Mouse (Mus musculus) lung, postnatal 0 days (tissue): ENCODE results near the gene Foxd2. TPM values are rescaled to one million over a fixed set of nuclear protein-coding genes. Genes with fewer than 3 reads are reported as not detected.

Source experiments
- ATAC-seq: fragments of 200-750 bp; cut with Nextera tagmentation; 2 replicates; pipeline ENCODE4 v1.8.0; 2017; ENCODE audit warnings: moderate library complexity
- DNase-seq: peaks from one replicate; pipeline ENCODE4 v3.0.0-alpha.2; 2016; ENCODE audit warnings: low spot score
- H3K27ac ChIP-seq: fragments of 300-500 bp; sonication (generic); 2 replicates; pipeline ENCODE4 v1.5.1; 2014; ENCODE audit warnings: antibody characterized with exemption, mild to moderate bottlenecking, low read length, mixed read lengths
- H3K27me3 ChIP-seq: fragments of 300-500 bp; sonication (generic); replicated peaks from 2 replicates; pipeline ENCODE4 v1.6.1; 2014; ENCODE audit warnings: low read length, mixed read lengths; ENCODE audit not compliant: insufficient read depth
- H3K36me3 ChIP-seq: fragments of 300-500 bp; sonication (generic); 2 replicates; pipeline ENCODE4 v1.6.1; 2014; ENCODE audit warnings: low read length, mixed read lengths; ENCODE audit not compliant: insufficient read depth
- H3K4me1 ChIP-seq: fragments of 300-500 bp; sonication (generic); 2 replicates; pipeline ENCODE4 v1.6.1; 2014; ENCODE audit warnings: antibody characterized with exemption, low read depth, low read length, mixed read lengths; ENCODE audit not compliant: insufficient read depth
- H3K4me2 ChIP-seq: fragments of 300-500 bp; sonication (generic); replicated peaks from 2 replicates; pipeline ENCODE4 v1.6.1; 2014; ENCODE audit warnings: low read depth, mild to moderate bottlenecking, low read length, moderate library complexity, mixed read lengths
- H3K4me3 ChIP-seq: fragments of 300-500 bp; sonication (generic); 2 replicates; pipeline ENCODE4 v1.5.1; 2014; ENCODE audit warnings: low read depth, low read length
- H3K9ac ChIP-seq: fragments of 300-500 bp; sonication (generic); replicated peaks from 2 replicates; pipeline ENCODE4 v1.6.1; 2014; ENCODE audit warnings: low read depth, mild to moderate bottlenecking
- H3K9me3 ChIP-seq: fragments of 300-500 bp; sonication (generic); 2 replicates; pipeline ENCODE4 v1.6.1; 2016; ENCODE audit warnings: low read length, mixed read lengths
- CTCF ChIP-seq: IDR thresholded peaks from 2 replicates; pipeline ENCODE4 v1.5.1; 2016; ENCODE audit warnings: antibody characterized with exemption, mild to moderate bottlenecking
- EP300 ChIP-seq: IDR thresholded peaks from 2 replicates; pipeline ENCODE4 v1.6.1; 2016; ENCODE audit warnings: antibody characterized with exemption, mild to moderate bottlenecking, control low read depth
- WGBS: fragments of 180-500 bp; shearing (Covaris S2); extraction: QIAGEN DNeasy Blood & Tissue Kit; methylation state at CpG from one replicate; pipeline ENCODE4 v1.1.7; 2014; 5-methylcytosine and 5-hydroxymethylcytosine counted together
- polyA plus RNA-seq: library from polyadenylated mRNA; unstranded; fragments of >200 nt; fragmentation: Nextera tagmentation; extraction: Ambion mirVana; gene quantifications from 2 replicates; pipeline ENCODE4 v1.2.1, GENCODE M21; 2015

Foxd2 gene
- polyA plus RNA-seq, 1 experiment from 2014 or later: 0.10 TPM

- no peaks in the 10 kb centered on the region for H3K9me3 ChIP-seq
- no peak overlapping the region for H3K4me2 ChIP-seq
- no peaks in the 10 kb centered on the region for H3K4me1 ChIP-seq
- H3K36me3 ChIP-seq: no peaks in the 10 kb centered on the region
- TF ChIP-seq EP300 (no peak), CTCF (no peak)
- ATAC-seq (no peak), DNase-seq (peak; percentile 17)
- H3K9ac ChIP-seq: no peak overlapping the region
- H3K27me3 ChIP-seq: no peaks in the 10 kb centered on the region
- no peak overlapping the region for H3K4me3 ChIP-seq
- 77% methylated on average over 6 of the region's 6 CpGs for WGBS
- H3K27ac ChIP-seq: no peak overlapping the region
These were observed 25.5 kb upstream of the Foxd2 start for GRCm38 (mm10) chr4:114934188-114934587.

- no peaks in the 10 kb centered on the region for H3K9me3 ChIP-seq
- no peaks in the 10 kb centered on the region for H3K4me1 ChIP-seq
- H3K4me3 ChIP-seq: no peak overlapping the region
- no peak overlapping the region for H3K9ac ChIP-seq
- H3K36me3 ChIP-seq: no peaks in the 10 kb centered on the region
- peaks cover 2% of the 10 kb centered on the region; the same call in 1 of the 2 replicates for H3K27me3 ChIP-seq
- no peak overlapping the region for H3K27ac ChIP-seq
- no peak overlapping the region for H3K4me2 ChIP-seq
- no peak for DNase-seq
- WGBS: 86% methylated on average over 4 of the region's 4 CpGs
- no peak for ATAC-seq
- TF ChIP-seq CTCF: no peak
- TF ChIP-seq EP300: no peak
These were observed 24.1 kb upstream of the Foxd2 start for GRCm38 (mm10) chr4:114932747-114933146.

- WGBS: 49% methylated on average over 13 of the region's 15 CpGs
- H3K9ac ChIP-seq: no peak overlapping the region
- no peak overlapping the region for H3K4me2 ChIP-seq
- no peak overlapping the region for H3K27ac ChIP-seq
- H3K4me1 ChIP-seq: 0 out of 2 replicates have a peak, but pooled peaks cover 4% of the 10 kb centered on the region
- TF ChIP-seq EP300: no peak
- TF ChIP-seq CTCF: no peak
- no peaks in the 10 kb centered on the region for H3K9me3 ChIP-seq
- ATAC-seq (no peak), DNase-seq (no peak)
- no peaks in the 10 kb centered on the region for H3K36me3 ChIP-seq
- peaks cover 38% of the 10 kb centered on the region for H3K27me3 ChIP-seq
- H3K4me3 ChIP-seq: no peak overlapping the region
These were observed 20.5 kb upstream of the Foxd2 start for GRCm38 (mm10) chr4:114929155-114929554.

GRCm38 (mm10) chr4:114925917-114926312, 17.2 kb upstream of the Foxd2 start, which contains the start of gene Foxe3:
Gene Foxe3 (minus strand): TSS chr4:114926013.
- no peak within 1 kb of the TSS for H3K27ac ChIP-seq
- no peaks in the 10 kb centered on the region for H3K36me3 ChIP-seq
- peak within 1 kb of the TSS; percentile 37 for H3K4me3 ChIP-seq
- no peak for DNase-seq
- H3K9me3 ChIP-seq: no peaks in the 10 kb centered on the region
- peak within 1 kb of the TSS; percentile 67 for H3K4me2 ChIP-seq
- WGBS: 4% methylated on average over 20 of the region's 25 CpGs
- no peak for ATAC-seq
- 0 out of 2 replicates have a peak, but pooled peaks cover 4% of the 10 kb centered on the region for H3K4me1 ChIP-seq
- H3K27me3 ChIP-seq: peaks cover 53% of the 10 kb centered on the region
- no peak for TF ChIP-seq EP300
- TF ChIP-seq CTCF: no peak
- H3K9ac ChIP-seq: no peak within 1 kb of the TSS

GRCm38 (mm10) chr4:114924971-114925916, 16.6 kb upstream of the Foxd2 start:
- H3K4me1 ChIP-seq: 0 out of 2 replicates have a peak, but pooled peaks cover 4% of the 10 kb centered on the region
- H3K4me2 ChIP-seq: peak overlapping the region; percentile 67
- no peak for TF ChIP-seq EP300
- no peak for TF ChIP-seq CTCF
- peaks cover 53% of the 10 kb centered on the region for H3K27me3 ChIP-seq
- ATAC-seq (peak; percentile 44), DNase-seq (no peak)
- WGBS: under 1% methylated on average over 75 of the region's 125 CpGs
- peak overlapping the region; percentile 37 for H3K4me3 ChIP-seq
- H3K9ac ChIP-seq: no peak overlapping the region
- H3K9me3 ChIP-seq: no peaks in the 10 kb centered on the region
- H3K27ac ChIP-seq: no peak overlapping the region
- no peaks in the 10 kb centered on the region for H3K36me3 ChIP-seq

- ATAC-seq (no peak), DNase-seq (peak; percentile 76)
- Histone ChIP-seq H3K4me3 (no peak overlapping the region), H3K27ac (no peak overlapping the region), H3K27me3 (peaks cover 31% of the 10 kb centered on the region), H3K4me1 (no peaks in the 10 kb centered on the region), H3K36me3 (no peaks in the 10 kb centered on the region), H3K9ac (no peak overlapping the region), H3K9me3 (no peaks in the 10 kb centered on the region), H3K4me2 (no peak overlapping the region)
- TF ChIP-seq CTCF: peak; percentile 80
- no peak for TF ChIP-seq EP300
- 45% methylated on average over 2 of the region's 2 CpGs for WGBS
These were observed 8.4 kb upstream of the Foxd2 start for GRCm38 (mm10) chr4:114917091-114917490.
